Mouse (Mus musculus): ENCODE data around the gene Sult2b1.

DNA sequence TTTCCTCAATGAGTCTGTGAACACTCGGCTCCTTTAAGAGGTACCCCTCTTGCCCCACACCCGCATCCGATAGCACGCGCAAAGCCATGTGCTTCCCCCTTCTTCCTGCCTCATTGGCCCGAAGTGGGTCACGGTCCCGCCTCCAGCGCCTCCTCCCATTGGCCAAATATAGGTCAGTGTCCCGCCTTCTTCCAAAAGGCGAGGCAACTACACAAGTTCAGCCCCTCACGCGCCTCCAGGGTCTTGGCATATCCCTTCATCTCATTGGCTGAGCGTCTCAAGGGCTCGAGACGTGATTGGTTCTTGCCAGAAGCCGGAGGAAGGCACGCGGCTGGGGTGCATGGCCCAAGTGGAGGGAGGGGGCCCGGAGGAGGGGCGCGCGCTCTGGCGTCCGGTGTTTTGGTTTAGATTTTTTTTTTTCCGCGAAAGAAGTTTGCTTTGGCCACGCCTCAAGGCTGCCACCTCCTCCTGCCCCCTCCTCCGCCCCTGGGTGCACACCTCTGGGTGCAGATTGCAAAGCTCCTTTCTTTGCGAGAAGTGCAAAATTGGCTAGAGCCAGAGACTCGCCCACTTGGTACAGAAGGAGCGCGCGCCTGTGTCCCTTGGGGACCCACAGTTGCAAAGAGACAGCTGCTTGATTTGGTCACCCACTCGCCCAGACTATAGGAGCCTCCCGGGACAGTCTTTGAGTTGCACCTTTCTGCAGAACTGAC, 79.6 kb downstream of the Sult2b1 start, which contains the start of gene Dbp:
- TF ChIP-seq CTCF (IDR thresholded peaks at IDR 0.05; ENCODE audit: low read depth) (no peak), EP300 (IDR thresholded peaks at IDR 0.05; ENCODE audit: low read depth) (0 out of 2 replicates have a peak, but pooled peaks have one; percentile 6)
